Mouse (Mus musculus) cerebellum, adult 2 months (tissue): ENCODE data around the gene Mapk11. TPM values are rescaled to one million over a fixed set of nuclear protein-coding genes. Genes with fewer than 3 reads are reported as not detected.

Experiments
- DNase-seq, 2 experiments: peaks; one replicate each; pipeline ENCODE4 v3.0.0; 2021
- H3K27ac ChIP-seq: fragments of 200-500 bp; 2 replicates; pipeline ENCODE4 v1.5.1; 2012; ENCODE audit warnings: low read length, control low read depth, inconsistent platforms; ENCODE audit not compliant: insufficient read depth
- H3K27me3 ChIP-seq: fragments of 200-500 bp; 2 replicates; pipeline ENCODE4 v1.6.1; 2012; ENCODE audit warnings: inconsistent platforms, mild to moderate bottlenecking, low read length, moderate library complexity; ENCODE audit not compliant: control insufficient read depth, insufficient read depth
- H3K4me1 ChIP-seq: fragments of 200-500 bp; 2 replicates; pipeline ENCODE4 v1.6.1; 2011; ENCODE audit warnings: low read length; ENCODE audit not compliant: control insufficient read depth, insufficient read depth
- H3K4me3 ChIP-seq: fragments of 200-500 bp; replicated peaks from 2 replicates; pipeline ENCODE3; 2011; ENCODE audit warnings: mild to moderate bottlenecking, low read depth, low read length, control low read depth; ENCODE audit not compliant: insufficient read depth
- CTCF ChIP-seq: fragments of 200-500 bp; IDR thresholded peaks from 2 replicates; pipeline ENCODE4 v1.5.1; 2011; ENCODE audit warnings: low read depth, mild to moderate bottlenecking, control low read depth, low read length, moderate library complexity, borderline replicate concordance; ENCODE audit not compliant: insufficient read depth
- POLR2A ChIP-seq: fragments of 200-500 bp; IDR thresholded peaks from 2 replicates; pipeline ENCODE4 v1.6.1; 2011; ENCODE audit warnings: low read length, control low read depth, borderline replicate concordance; ENCODE audit not compliant: insufficient read depth
- WGBS: fragments of 180-500 bp; shearing (Covaris S2); methylation state at CpG from one replicate; pipeline ENCODE4 v1.1.7; 2018; 5-methylcytosine and 5-hydroxymethylcytosine counted together
- polyA plus RNA-seq: library from polyadenylated mRNA; depleted of rRNA; stranded (reverse); fragments of >200 nt; gene quantifications from 2 replicates; pipeline ENCODE4 v1.2.3, GENCODE M21; 2012

Gene Mapk11
- polyA plus RNA-seq, 1 experiment, result 64.1 TPM

DNA sequence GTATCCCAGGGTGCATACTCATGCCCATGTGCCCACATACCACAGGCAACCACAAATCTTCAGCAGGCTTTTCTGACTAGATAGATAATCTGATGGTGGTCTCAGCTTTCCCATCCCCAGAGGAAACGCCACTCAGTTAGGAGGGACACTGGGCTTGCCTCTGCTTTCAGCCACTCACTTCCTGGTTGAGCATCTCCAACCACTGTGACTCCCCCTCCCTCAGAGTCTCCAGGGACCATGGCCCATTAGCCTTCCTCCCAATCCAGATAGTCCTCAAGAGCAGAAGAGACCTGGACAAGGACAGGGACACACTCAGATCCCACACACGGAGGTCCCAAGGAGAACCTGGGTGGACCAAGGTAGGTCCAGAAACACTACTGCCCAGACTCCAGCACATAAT is 6.3 kb downstream of the Mapk11 start:
- Histone ChIP-seq H3K27ac (no peak overlapping the region), H3K4me1 (peaks cover 29% of the 10 kb centered on the region), H3K4me3 (no peak overlapping the region), H3K27me3 (no peaks in the 10 kb centered on the region)
- no peak for DNase-seq
- TF ChIP-seq CTCF (no peak), POLR2A (no peak)
- 88% methylated on average over 2 of the region's 2 CpGs for WGBS

DNA sequence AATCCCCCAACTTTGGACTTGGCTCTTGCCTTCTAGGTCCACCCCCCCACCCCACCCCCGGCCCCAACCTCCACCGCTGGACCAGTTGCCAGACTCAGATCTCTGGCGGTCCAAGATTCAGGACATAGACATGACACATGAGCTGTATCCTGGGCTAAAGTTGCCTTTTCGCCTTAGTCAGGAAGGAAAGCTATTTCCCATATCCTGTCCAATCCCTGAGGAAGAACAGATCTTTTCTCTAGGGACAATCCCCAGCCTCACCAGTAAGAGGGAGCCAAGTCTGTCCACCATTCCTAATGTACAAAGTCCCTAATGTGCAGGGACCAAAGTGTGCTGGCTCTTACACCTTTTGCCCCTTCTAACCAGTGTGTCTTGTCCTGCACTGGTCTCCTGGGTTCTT is 7.5 kb downstream of the Mapk11 start:
- WGBS, result 79% methylated on average over 4 of the region's 4 CpGs
- TF ChIP-seq POLR2A, result no peak
- TF ChIP-seq CTCF, result no peak
- no peak overlapping the region for H3K27ac ChIP-seq

DNA sequence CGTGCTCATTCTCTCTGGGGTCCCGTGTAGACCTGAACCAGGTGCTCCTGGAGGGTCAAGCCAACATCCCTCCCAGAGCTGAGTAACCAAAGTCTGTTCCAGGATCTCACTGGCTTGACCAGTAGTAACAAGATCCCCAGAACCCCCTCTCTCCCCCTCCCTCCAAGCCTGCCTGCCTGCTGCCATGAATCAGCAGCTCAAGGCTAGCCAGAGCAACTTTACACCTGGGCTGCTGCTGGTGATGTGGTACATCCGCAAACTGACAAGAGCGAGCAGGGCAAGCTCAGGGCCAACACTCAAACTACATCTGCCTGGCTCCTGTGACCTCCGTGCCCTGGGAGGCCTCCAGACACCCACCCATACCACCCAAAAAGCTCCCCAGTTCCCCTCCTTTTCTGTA is 8.0 kb downstream of the Mapk11 start:
- no peak for TF ChIP-seq CTCF

More for the DNA sequence above, 7.5 kb downstream of the Mapk11 start:
- DNase-seq, result no peak
- Histone ChIP-seq H3K4me3 (no peak overlapping the region), H3K27me3 (no peaks in the 10 kb centered on the region), H3K4me1 (peaks cover 33% of the 10 kb centered on the region)

DNA sequence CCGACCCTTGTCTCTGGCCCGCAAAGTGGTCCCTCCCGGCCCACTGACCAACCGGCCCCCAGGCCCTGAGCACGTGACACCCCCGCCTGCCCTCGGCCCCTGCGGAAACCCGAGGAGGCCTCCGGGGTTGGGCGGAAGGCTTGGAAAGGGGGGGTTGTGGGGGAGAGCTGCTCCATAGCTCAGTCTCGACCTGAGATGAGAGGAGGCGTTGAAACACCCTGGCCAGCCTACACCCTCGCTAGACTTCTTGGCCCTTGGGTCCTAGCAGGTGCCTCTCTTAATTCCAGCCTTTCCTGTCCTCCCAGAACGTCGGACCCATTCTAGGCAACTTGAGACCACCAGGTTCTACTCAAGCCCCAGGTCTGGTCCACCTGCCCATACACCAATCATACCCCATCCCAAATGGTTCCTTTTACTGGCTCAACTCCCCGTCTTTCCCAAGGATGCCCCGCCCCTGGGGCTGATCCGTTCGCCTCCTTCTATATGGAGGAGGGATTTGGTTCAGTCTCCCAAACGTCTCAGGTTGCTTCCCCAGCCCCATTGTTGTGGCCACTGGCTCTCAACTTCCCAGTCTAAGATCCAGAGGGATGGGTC is 8.7 kb downstream of the Mapk11 start, which contains the start of gene Mapk12:
Gene Mapk12, minus strand, starts transcription at position 45 of the 594 bp plus-strand sequence.
- H3K4me3 ChIP-seq, result peak within 1 kb of the TSS; percentile 73
- WGBS, result 2% methylated on average over 21 of the region's 21 CpGs
- H3K27me3 ChIP-seq, result no peaks in the 10 kb centered on the region
- H3K27ac ChIP-seq, result peak within 1 kb of the TSS; percentile 85
- H3K4me1 ChIP-seq, result peaks cover 30% of the 10 kb centered on the region
- DNase-seq, result peak; percentile 76 to 80
- TF ChIP-seq CTCF, result no peak
- 0 out of 2 replicates have a peak, but pooled peaks have one; percentile 26 for TF ChIP-seq POLR2A

More for the DNA sequence above, 8.0 kb downstream of the Mapk11 start:
- Histone ChIP-seq H3K4me1 (peaks cover 34% of the 10 kb centered on the region), H3K27ac (no peak overlapping the region), H3K4me3 (no peak overlapping the region), H3K27me3 (no peaks in the 10 kb centered on the region)
- WGBS, result 46% methylated on average over 5 of the region's 5 CpGs
- no peak for DNase-seq

GRCm38 (mm10) chr15:89140048-89140658 is 9.3 kb downstream of the Mapk11 start:
- DNase-seq, result peak; percentile 81 to 84
- TF ChIP-seq CTCF (no peak), POLR2A (peak; percentile 48)
- WGBS, result 1% methylated on average over 53 of the region's 53 CpGs
- no peaks in the 10 kb centered on the region for H3K27me3 ChIP-seq
- H3K27ac ChIP-seq, result peak overlapping the region; percentile 85
- H3K4me3 ChIP-seq, result peak overlapping the region; percentile 73
- peaks cover 30% of the 10 kb centered on the region for H3K4me1 ChIP-seq

- no peak for DNase-seq
- Histone ChIP-seq H3K27me3 (no peaks in the 10 kb centered on the region), H3K4me1 (peaks cover 30% of the 10 kb centered on the region), H3K4me3 (peak overlapping the region; percentile 40), H3K27ac (peak overlapping the region; percentile 97)
- 89% methylated on average over 6 of the region's 6 CpGs for WGBS
- TF ChIP-seq CTCF (no peak), POLR2A (no peak)
Measured at GRCm38 (mm10) chr15:89138531-89138930, 10.9 kb downstream of the Mapk11 start.

DNA sequence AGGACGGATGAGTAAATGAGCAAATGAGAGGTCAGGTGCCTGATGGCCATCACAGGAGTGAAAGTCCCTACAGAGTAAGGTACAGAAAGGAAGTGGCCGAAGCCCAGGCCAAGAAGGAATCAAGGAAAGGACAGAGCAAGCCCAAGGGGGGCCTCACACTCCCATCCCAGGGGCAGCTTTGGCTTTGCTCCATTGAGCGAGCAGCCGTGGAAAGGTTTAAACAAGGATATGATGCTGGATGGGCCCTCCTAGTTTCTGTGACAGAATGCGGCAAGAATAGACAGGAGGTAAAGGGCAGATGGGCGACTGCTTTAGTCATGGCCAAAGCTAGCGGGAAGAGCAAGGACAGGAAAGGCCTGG is 11.4 kb downstream of the Mapk11 start:
- DNase-seq, result peak; percentile 64
- TF ChIP-seq CTCF, result no peak
- no peak for TF ChIP-seq POLR2A
- 20% methylated on average over 7 of the region's 7 CpGs for WGBS

More for the DNA sequence above, 11.4 kb downstream of the Mapk11 start:
- Histone ChIP-seq H3K27ac (peak overlapping the region; percentile 97), H3K27me3 (no peaks in the 10 kb centered on the region), H3K4me3 (peak overlapping the region; percentile 40), H3K4me1 (peaks cover 30% of the 10 kb centered on the region)
